ENCODE assay signal across 23 mouse cellular contexts in genomic region chr14:92593724-92594123, GRCm38 (mm10).
A peak's percentile ranks its signal among the peaks of the same experiment; 100 is the strongest.
DNase-seq lines count a peak whose midpoint lies in the region; ATAC-seq and TF ChIP-seq lines count a peak whose summit lies in the region.
"Had no signal": no experiment of that assay in that cellular context is flagged by ENCODE, and none has a peak within 500 bp of the region (broad histone marks: within the 10 kb centered on the region; RNA-seq: fewer than 3 reads in every experiment).

No protein-coding gene starts in this region.

- H3K27me3 ChIP-seq in hindbrain, embryonic 11.5 days (ENCODE audit: control insufficient read depth, insufficient read depth, low read length), result no peaks in the 10 kb centered on the region
- no peaks in the 10 kb centered on the region for H3K27me3 ChIP-seq in hindbrain, embryonic 16.5 days (replicated peaks; ENCODE audit: control insufficient read depth, insufficient read depth, low read length)
- no peaks in the 10 kb centered on the region for H3K27me3 ChIP-seq in midbrain, embryonic 14.5 days (ENCODE audit: control insufficient read depth, insufficient read depth, low read length)
- no peaks in the 10 kb centered on the region for H3K27me3 ChIP-seq in midbrain, embryonic 15.5 days (replicated peaks)
- H3K27me3 ChIP-seq in neural tube, embryonic 11.5 days (ENCODE audit: control insufficient read depth, insufficient read depth, low read length), result no peaks in the 10 kb centered on the region
- no peaks in the 10 kb centered on the region for H3K27me3 ChIP-seq in neural tube, embryonic 15.5 days (replicated peaks)
- H3K27me3 ChIP-seq: CH12.LX, Patski had no signal

- no peak for TF ChIP-seq POLR2A in brain, embryonic 14.5 days (IDR thresholded peaks at IDR 0.05; ENCODE audit: borderline replicate concordance, extremely low read depth, insufficient read depth, insufficient read length, poor library complexity, severe bottlenecking)

- no peak overlapping the region for H3K4me3 ChIP-seq in hindbrain, embryonic 11.5 days (ENCODE audit: low read depth, low read length)
- H3K4me3 ChIP-seq in hindbrain, embryonic 16.5 days (ENCODE audit: low read length), result no peak overlapping the region
- no peak overlapping the region for H3K4me3 ChIP-seq in midbrain, embryonic 14.5 days (replicated peaks; ENCODE audit: low read depth, low read length)
- no peak overlapping the region for H3K4me3 ChIP-seq in midbrain, embryonic 15.5 days
- H3K4me3 ChIP-seq in neural tube, embryonic 11.5 days (ENCODE audit: low read depth, low read length), result no peak overlapping the region
- H3K4me3 ChIP-seq in neural tube, embryonic 15.5 days (replicated peaks), result no peak overlapping the region

- H3K4me2 ChIP-seq in hindbrain, embryonic 11.5 days (replicated peaks; ENCODE audit: low read depth, low read length), result no peak overlapping the region
- H3K4me2 ChIP-seq in hindbrain, embryonic 16.5 days (ENCODE audit: low read length), result no peak overlapping the region
- H3K4me2 ChIP-seq in midbrain, embryonic 14.5 days (ENCODE audit: low read length), result no peak overlapping the region
- no peak overlapping the region for H3K4me2 ChIP-seq in midbrain, embryonic 15.5 days
- H3K4me2 ChIP-seq in neural tube, embryonic 11.5 days (ENCODE audit: low read depth), result no peak overlapping the region
- H3K4me2 ChIP-seq in neural tube, embryonic 15.5 days, result no peak overlapping the region

- no peaks in the 10 kb centered on the region for H3K36me3 ChIP-seq in hindbrain, embryonic 11.5 days (ENCODE audit: control insufficient read depth, insufficient read depth, low read length)
- H3K36me3 ChIP-seq in hindbrain, embryonic 16.5 days (ENCODE audit: control insufficient read depth, insufficient read depth, low read length), result no peaks in the 10 kb centered on the region
- no peaks in the 10 kb centered on the region for H3K36me3 ChIP-seq in midbrain, embryonic 14.5 days (ENCODE audit: control insufficient read depth, insufficient read depth, low read length)
- H3K36me3 ChIP-seq in midbrain, embryonic 15.5 days (replicated peaks), result no peaks in the 10 kb centered on the region
- H3K36me3 ChIP-seq in neural tube, embryonic 11.5 days (ENCODE audit: control insufficient read depth, insufficient read depth, low read length), result no peaks in the 10 kb centered on the region
- no peaks in the 10 kb centered on the region for H3K36me3 ChIP-seq in neural tube, embryonic 15.5 days
- H3K36me3 ChIP-seq: G1E had no signal

- peak; percentile 69 for ATAC-seq in hindbrain, embryonic 11.5 days (ENCODE audit: low FRiP score)
- no peak for ATAC-seq in hindbrain, embryonic 16.5 days
- ATAC-seq in midbrain, embryonic 14.5 days (ENCODE audit: low FRiP score, low TSS enrichment), result no peak
- no peak for ATAC-seq in midbrain, embryonic 15.5 days (replicated peaks)
- ATAC-seq in neural tube, embryonic 11.5 days (ENCODE audit: insufficient read depth, low FRiP score, low TSS enrichment), result peak; percentile 63; the same call in 1 of the 2 replicates
- no peak for ATAC-seq in neural tube, embryonic 15.5 days (ENCODE audit: low FRiP score)
- ATAC-seq: activated CD4-positive, CD25-positive, alpha-beta regulatory T cell, adult 4 months; CD4-positive, CD25-positive, alpha-beta regulatory T cell, adult 4 months; Patski had no signal

- no peak overlapping the region for H3K27ac ChIP-seq in hindbrain, embryonic 11.5 days (ENCODE audit: low read depth, low read length)
- H3K27ac ChIP-seq in hindbrain, embryonic 16.5 days (ENCODE audit: low read depth, low read length), result no peak overlapping the region
- H3K27ac ChIP-seq in midbrain, embryonic 14.5 days (replicated peaks; ENCODE audit: low read depth, low read length), result no peak overlapping the region
- H3K27ac ChIP-seq in midbrain, embryonic 15.5 days, result no peak overlapping the region
- H3K27ac ChIP-seq in neural tube, embryonic 11.5 days (ENCODE audit: low read depth, low read length), result no peak overlapping the region
- no peak overlapping the region for H3K27ac ChIP-seq in neural tube, embryonic 15.5 days (replicated peaks)

- no peak overlapping the region for H3K9ac ChIP-seq in hindbrain, embryonic 11.5 days (ENCODE audit: low read depth, low read length)
- no peak overlapping the region for H3K9ac ChIP-seq in hindbrain, embryonic 16.5 days (ENCODE audit: low read depth, low read length)
- H3K9ac ChIP-seq in midbrain, embryonic 14.5 days (replicated peaks; ENCODE audit: low read length), result no peak overlapping the region
- H3K9ac ChIP-seq in midbrain, embryonic 15.5 days, result no peak overlapping the region
- no peak overlapping the region for H3K9ac ChIP-seq in neural tube, embryonic 11.5 days (ENCODE audit: low read length)
- H3K9ac ChIP-seq in neural tube, embryonic 15.5 days (replicated peaks), result no peak overlapping the region

- no peak for TF ChIP-seq CTCF in brain, embryonic 14.5 days (IDR thresholded peaks at IDR 0.05; ENCODE audit: borderline replicate concordance, extremely low read depth, insufficient read depth, insufficient read length)

- H3K4me1 ChIP-seq in hindbrain, embryonic 11.5 days (replicated peaks; ENCODE audit: control insufficient read depth, insufficient read depth, low read length), result no peaks in the 10 kb centered on the region
- no peaks in the 10 kb centered on the region for H3K4me1 ChIP-seq in hindbrain, embryonic 16.5 days (ENCODE audit: control insufficient read depth, insufficient read depth, low read depth, low read length)
- H3K4me1 ChIP-seq in midbrain, embryonic 14.5 days (ENCODE audit: control insufficient read depth, insufficient read depth, low read length), result no peaks in the 10 kb centered on the region
- H3K4me1 ChIP-seq in midbrain, embryonic 15.5 days, result peaks cover 3% of the 10 kb centered on the region; the same call in 1 of the 2 replicates
- H3K4me1 ChIP-seq in neural tube, embryonic 11.5 days (ENCODE audit: control insufficient read depth, insufficient read depth, low read length), result no peaks in the 10 kb centered on the region
- H3K4me1 ChIP-seq in neural tube, embryonic 15.5 days, result no peaks in the 10 kb centered on the region

- WGBS in hindbrain, embryonic 11.5 days, result 76% methylated on average over 1 of the region's 1 CpGs
- 53% methylated on average over 1 of the region's 1 CpGs for WGBS in hindbrain, embryonic 16.5 days
- 69% methylated on average over 1 of the region's 1 CpGs for WGBS in midbrain, embryonic 14.5 days
- WGBS in midbrain, embryonic 15.5 days, result 75% methylated on average over 1 of the region's 1 CpGs
- WGBS in neural tube, embryonic 11.5 days, result 90% methylated on average over 1 of the region's 1 CpGs
- WGBS in neural tube, embryonic 15.5 days, result 34% methylated on average over 1 of the region's 1 CpGs

- no peak for DNase-seq in hindbrain, embryonic 11.5 days (ENCODE audit: low spot score)
- peak; percentile 13 for DNase-seq in midbrain, embryonic 14.5 days
- DNase-seq in neural tube, embryonic 11.5 days (ENCODE audit: low spot score), result no peak
- peak; percentile 14 for DNase-seq in brain, embryonic 14.5 days (ENCODE audit: low read depth)
- DNase-seq in kidney, adult 9 months, result no peak
- DNase-seq: adrenal gland, adult 2 months; adrenal gland, adult 8-10 months; adrenal gland, postnatal 10 days; adrenal gland, postnatal 14 days; adrenal gland, postnatal 25 days; adrenal gland, postnatal 36 days; B cell, adult 2 months; cerebellum, adult 11 months; cerebellum, adult 11-12 months; cerebellum, adult 18-20 months had no signal

- no peaks in the 10 kb centered on the region for H3K9me3 ChIP-seq in hindbrain, embryonic 11.5 days (ENCODE audit: control insufficient read depth, low read length)
- no peaks in the 10 kb centered on the region for H3K9me3 ChIP-seq in hindbrain, embryonic 16.5 days (ENCODE audit: control insufficient read depth, low read length)
- H3K9me3 ChIP-seq in midbrain, embryonic 14.5 days (ENCODE audit: control insufficient read depth, low read length), result no peaks in the 10 kb centered on the region
- H3K9me3 ChIP-seq in midbrain, embryonic 15.5 days, result no peaks in the 10 kb centered on the region
- no peaks in the 10 kb centered on the region for H3K9me3 ChIP-seq in neural tube, embryonic 11.5 days (ENCODE audit: control insufficient read depth, low read length)
- no peaks in the 10 kb centered on the region for H3K9me3 ChIP-seq in neural tube, embryonic 15.5 days (replicated peaks)

Comparison
In these comparisons a context has a peak if more than half of its experiments do, and no peak if none do; other contexts are left out.
1. ATAC-seq: peak in hindbrain, embryonic 11.5 days (single experiment) and neural tube, embryonic 11.5 days (single experiment); none in hindbrain, embryonic 16.5 days (single experiment), midbrain, embryonic 14.5 days (single experiment), midbrain, embryonic 15.5 days (single experiment) and neural tube, embryonic 15.5 days (single experiment).
2. DNase-seq: peak in midbrain, embryonic 14.5 days (single experiment) and brain, embryonic 14.5 days (single experiment); none in hindbrain, embryonic 11.5 days (single experiment), neural tube, embryonic 11.5 days (single experiment) and kidney, adult 9 months (single experiment).